Mouse (Mus musculus): ENCODE results near the gene Zfp972. TPM values are rescaled to one million over a fixed set of nuclear protein-coding genes. Genes with fewer than 3 reads are reported as not detected.

Gene Zfp972
- polyA plus RNA-seq, 1 experiment from 2014 or later = not detected

Other genes starting within 250 kb of the Zfp972 start
- 8.6 and 8.7 TPM in 2 replicates for gene Gm14322, start 166.3 kb downstream of the Zfp972 start, polyA plus RNA-seq (2015; fragmentation: Nextera tagmentation; extraction: Ambion mirVana)
- gene Gm14325, start 85.3 kb downstream of the Zfp972 start, polyA plus RNA-seq (2015; fragmentation: Nextera tagmentation; extraction: Ambion mirVana) = 33.8 and 35.7 TPM in 2 replicates
- 2.8 TPM in 2 replicates for gene Gm14327, start 28.5 kb downstream of the Zfp972 start, polyA plus RNA-seq (2015; fragmentation: Nextera tagmentation; extraction: Ambion mirVana)
- 16.4 and 17.8 TPM in 2 replicates for gene Gm14326, start 31.7 kb upstream of the Zfp972 start, polyA plus RNA-seq (2015; fragmentation: Nextera tagmentation; extraction: Ambion mirVana)
- gene Zfp971, start 97.7 kb upstream of the Zfp972 start, polyA plus RNA-seq (2015; fragmentation: Nextera tagmentation; extraction: Ambion mirVana) = 8.5 and 10.5 TPM in 2 replicates
- gene Zfp931, start 152.9 kb upstream of the Zfp972 start, polyA plus RNA-seq (2015; fragmentation: Nextera tagmentation; extraction: Ambion mirVana) = 14.5 and 16.9 TPM in 2 replicates
- gene Phactr3, start 193.4 kb upstream of the Zfp972 start, polyA plus RNA-seq (2015; fragmentation: Nextera tagmentation; extraction: Ambion mirVana) = 59.8 and 71.8 TPM in 2 replicates

All from forebrain, embryonic 16.5 days (tissue).